Mouse (Mus musculus): ENCODE results near the gene Shroom3.

- TF ChIP-seq POLR2A (IDR thresholded peaks at IDR 0.05; ENCODE audit: low read depth, low read length) (no peak), CTCF (conservative IDR thresholded peaks at IDR 0.05 in 1 of 2, IDR thresholded peaks at IDR 0.05 in 1 of 2; ENCODE audit: low read depth in 2 of 2, low read length in 2 of 2) (no peak), ELF1 (IDR thresholded peaks at IDR 0.05; ENCODE audit: low read depth, low read length) (no peak), IRF4 (IDR thresholded peaks at IDR 0.05; ENCODE audit: low read depth, low read length) (no peak), CHD1 (IDR thresholded peaks at IDR 0.05; ENCODE audit: low read depth, low read length) (no peak), HCFC1 (IDR thresholded peaks at IDR 0.05; ENCODE audit: low read depth, low read length) (no peak), ZNF384 (IDR thresholded peaks at IDR 0.05; ENCODE audit: low read depth, low read length) (no peak), EP300 (IDR thresholded peaks at IDR 0.05; ENCODE audit: low read length) (no peak), MAX (IDR thresholded peaks at IDR 0.05; ENCODE audit: low read length) (no peak), BHLHE40 (IDR thresholded peaks at IDR 0.05; ENCODE audit: low read depth, low read length) (no peak), RCOR1 (conservative IDR thresholded peaks at IDR 0.05; ENCODE audit: low read depth, low read length) (no peak)
These were observed at the start of gene Shroom3 for GRCm38 (mm10) chr5:92683351-92683807.
